Mouse (Mus musculus): ENCODE measurements at regions not wholly inside any gene's neighbourhood (a gene's known extent, or its start where the extent isn't known, plus 50 kb on each side); places are given as distances from the start of the nearest gene placed in this dataset.
"Not testable (repeated sequence)": the region's sequence is repeated elsewhere in the genome, so short reads cannot be mapped to it uniquely, and the experiment has no call there.

- DNase-seq (ENCODE audit: low spot score): no peak
Observed at GRCm38 (mm10) chr13:42000966-42001365, 50.9 kb upstream of the Hivep1 start.

DNA sequence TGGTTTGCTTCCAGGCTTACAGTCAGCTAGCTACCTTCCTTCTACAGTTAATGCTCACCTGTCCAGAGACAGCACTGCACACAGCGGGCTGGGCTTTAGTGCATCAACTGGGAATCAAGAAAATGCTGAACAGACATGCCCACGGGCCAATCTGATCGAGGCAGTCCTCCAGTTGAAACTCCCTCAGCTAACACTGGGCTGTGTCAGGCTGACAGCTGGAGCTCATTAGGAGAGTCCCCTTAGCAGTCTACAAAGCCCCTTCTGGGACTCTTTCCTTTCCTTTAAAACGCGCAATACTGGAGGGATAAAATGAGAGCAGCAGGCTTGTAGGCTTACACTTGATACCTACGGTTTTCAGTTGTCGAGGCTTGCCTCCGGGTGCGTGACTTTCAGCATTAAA lies 53.9 kb upstream of the Hivep1 start:
- no peak for DNase-seq (ENCODE audit: low spot score)

DNA sequence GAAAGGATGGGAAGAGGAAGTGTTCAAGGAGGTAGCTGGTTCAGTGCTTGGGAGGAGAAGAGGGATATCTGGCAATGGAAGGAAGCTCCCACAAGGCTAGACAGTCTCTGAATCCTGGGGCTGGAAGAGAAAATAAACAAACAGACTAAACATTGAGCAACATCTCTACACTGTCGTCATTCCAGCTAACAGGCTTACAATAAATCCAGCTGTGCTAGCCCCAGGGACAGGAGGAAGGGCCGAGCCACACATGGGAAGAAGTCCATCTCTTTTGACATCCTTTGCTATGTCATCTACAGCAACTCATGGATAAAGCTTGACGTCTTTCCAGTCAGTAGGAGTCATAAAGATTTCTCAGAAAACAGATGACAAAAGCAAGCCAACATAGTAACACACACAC lies 57.7 kb upstream of the Hivep1 start:
- no peak for DNase-seq (ENCODE audit: low spot score)

GRCm38 (mm10) chr13:41975918-41976317 lies 75.9 kb upstream of the Hivep1 start:
- no peak for DNase-seq (ENCODE audit: low spot score)

DNA sequence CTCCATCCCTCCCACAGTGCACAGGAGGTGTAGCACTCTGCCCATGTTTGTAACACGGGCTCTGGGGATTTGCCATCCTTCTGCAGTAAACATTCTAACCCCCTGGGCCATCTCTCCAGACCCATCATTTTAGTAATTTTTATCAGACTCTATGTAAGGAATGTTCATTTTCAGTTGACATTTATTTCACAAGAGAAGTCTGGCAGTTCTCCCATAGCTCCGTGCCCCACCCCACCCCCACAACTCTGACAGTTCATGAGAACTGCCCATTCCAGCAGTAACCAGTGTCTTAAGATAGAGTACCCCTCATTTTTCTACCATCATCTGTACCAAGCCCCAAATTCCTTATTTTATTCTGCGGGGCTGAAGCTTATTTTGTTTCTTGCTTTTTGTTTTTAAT lies 88.9 kb upstream of the Hivep1 start:
- DNase-seq (ENCODE audit: low spot score): no peak

- not testable (repeated sequence) for DNase-seq (ENCODE audit: low spot score)
Observed at GRCm38 (mm10) chr13:41960960-41961359, 90.9 kb upstream of the Hivep1 start.

GRCm38 (mm10) chr13:41957932-41958331 lies 93.9 kb upstream of the Hivep1 start:
- no peak for DNase-seq (ENCODE audit: low spot score)

GRCm38 (mm10) chr13:41955884-41956283 lies 95.9 kb upstream of the Hivep1 start:
- DNase-seq (ENCODE audit: low spot score): no peak

DNA sequence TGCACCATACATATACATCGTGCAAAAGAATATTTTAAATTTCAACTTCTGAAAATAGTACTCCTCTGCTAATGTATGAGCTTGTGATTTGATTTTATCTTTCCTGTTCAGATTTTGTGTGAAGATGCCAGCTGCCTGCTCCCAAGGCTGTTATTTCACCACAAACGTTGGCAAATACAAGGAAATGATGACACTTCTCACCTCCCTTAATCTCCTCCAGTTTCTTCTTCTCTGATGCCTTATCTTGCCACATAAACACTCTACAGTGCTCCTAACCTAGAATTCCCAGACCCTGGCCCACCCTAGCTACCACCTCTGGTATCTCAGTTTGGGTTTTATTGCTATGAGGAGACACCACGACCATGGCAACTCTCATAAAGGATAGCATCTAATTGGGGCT lies 96.6 kb upstream of the Hivep1 start:
- no peak for DNase-seq (ENCODE audit: low spot score)

DNA sequence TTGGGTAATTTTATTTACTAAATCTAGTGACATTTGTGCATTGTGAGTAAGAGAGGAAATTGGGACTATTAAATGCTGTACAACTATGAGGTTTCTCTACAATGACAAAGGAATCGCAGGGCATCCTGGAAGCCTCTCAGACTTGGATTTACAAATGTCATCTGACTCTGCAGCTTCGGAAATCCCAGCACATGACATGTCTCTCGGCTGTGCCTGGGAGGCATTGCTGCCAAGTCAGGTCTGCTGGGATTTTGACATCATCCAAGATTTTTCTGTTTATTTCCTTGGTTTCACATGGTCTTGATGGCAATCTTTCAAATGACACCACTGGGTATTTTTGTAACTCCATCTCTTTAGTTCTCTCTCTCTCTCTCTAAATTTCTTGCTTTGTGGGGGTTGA lies 99.4 kb upstream of the Hivep1 start:
- DNase-seq (ENCODE audit: low spot score): peak; percentile 35

DNA sequence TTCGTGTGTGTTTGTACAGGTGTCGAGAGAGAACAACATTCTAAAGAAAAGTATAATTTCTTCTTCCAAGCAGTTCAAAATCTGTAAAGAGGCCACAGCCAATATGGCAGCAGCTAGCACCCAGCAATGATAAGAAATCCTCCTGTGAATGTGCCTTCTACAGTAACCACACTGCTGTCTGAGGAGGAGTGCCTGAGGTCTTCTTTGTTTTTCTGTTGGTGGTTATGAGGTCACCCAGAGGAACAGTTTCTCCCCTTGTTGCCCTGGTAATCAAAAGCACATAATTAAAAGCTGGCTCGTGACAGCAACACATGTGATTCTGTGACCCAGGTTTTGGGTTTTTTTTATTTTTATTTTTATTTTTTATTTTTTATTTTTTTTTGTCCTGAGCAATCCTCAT lies 100.8 kb upstream of the Adtrp start:
- no peak for DNase-seq (ENCODE audit: low spot score)

- no peak for DNase-seq (ENCODE audit: low spot score)
Observed at GRCm38 (mm10) chr13:41932313-41933100, 85.0 kb upstream of the Adtrp start.

DNA sequence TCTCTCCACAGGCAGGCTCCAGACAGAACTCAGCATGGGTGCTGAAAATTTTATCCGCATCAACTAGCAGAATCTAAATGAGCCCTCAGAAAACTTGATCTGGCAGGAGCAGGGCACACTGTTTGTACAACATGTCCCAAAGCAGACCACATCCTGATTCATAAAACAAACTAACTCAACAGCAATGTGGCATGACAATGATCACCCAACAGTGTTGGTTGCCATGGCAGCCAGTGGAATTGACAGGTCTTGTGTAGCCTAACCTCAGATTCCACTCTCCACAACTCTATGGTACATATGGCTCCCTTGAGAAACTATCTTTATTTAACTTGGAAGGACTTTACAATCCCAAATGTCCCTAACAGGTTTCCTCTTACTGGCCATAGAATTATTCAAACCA lies 82.3 kb upstream of the Adtrp start:
- no peak for DNase-seq (ENCODE audit: low spot score)

- not testable (repeated sequence) for DNase-seq (ENCODE audit: low spot score)
Observed at GRCm38 (mm10) chr13:41925851-41926250, 78.4 kb upstream of the Adtrp start.

GRCm38 (mm10) chr13:41925211-41925610 lies 77.7 kb upstream of the Adtrp start:
- no peak for DNase-seq (ENCODE audit: low spot score)

DNA sequence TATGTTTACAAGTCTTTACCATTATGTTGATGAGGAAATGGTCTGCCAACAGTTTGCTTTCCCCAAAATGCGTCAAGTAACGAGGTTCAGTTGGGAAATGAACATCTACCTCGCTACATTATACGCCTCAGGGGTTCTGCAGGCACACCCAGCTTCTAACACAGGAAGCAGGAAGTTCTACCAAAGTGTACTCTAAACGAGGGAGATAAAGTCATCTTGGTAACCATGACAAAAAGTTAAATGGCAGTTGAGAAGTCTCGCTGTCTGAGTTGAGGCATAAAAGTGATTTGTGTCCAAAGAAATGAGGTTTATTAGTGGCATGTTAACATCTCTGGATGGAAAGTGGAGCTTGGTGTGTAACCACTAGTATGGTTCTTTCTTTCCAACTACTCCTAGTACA lies 73.7 kb upstream of the Adtrp start:
- no peak for DNase-seq (ENCODE audit: low spot score)

DNA sequence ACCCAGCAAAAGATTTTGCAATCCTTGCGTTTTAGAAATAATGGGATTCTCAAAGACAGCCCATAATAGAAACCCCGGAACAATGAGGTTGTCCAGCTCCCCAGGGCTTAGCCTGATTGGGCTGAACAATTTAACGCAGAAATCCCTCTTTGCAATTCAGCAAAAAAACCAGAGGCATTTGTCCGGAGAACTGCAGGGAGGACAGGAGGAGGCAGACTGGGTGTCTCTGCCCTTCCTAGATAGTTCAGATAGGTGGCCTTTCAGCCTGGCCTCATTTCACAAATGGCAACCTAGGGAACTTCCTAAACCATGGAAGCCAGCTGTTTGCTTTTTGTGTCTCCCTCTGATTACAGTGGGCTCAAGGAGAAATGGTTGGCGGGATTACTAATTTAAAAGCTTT lies 71.0 kb upstream of the Adtrp start:
- no peak for DNase-seq (ENCODE audit: low spot score)

- DNase-seq (ENCODE audit: low spot score): not testable (repeated sequence)
Observed at GRCm38 (mm10) chr13:41915816-41916215, 68.3 kb upstream of the Adtrp start.

DNA sequence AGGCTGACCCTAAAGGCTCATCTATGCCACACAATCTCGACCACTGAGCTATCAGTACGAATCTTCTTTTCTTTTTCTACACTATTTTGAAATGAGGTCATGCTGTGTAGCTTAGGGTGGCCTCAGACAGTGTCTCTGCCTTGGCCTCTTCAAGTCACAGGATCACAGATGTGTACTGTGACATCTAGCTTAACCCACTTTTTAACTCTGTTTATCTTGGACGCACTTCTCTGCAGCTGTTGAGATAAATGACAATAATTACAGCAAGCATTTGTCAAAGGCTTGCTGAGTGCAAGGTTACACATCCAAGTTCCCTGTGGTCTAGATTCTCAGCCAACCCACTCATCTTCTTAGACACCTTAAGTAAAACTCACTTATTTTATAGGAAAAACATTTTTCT lies 63.3 kb upstream of the Adtrp start:
- no peak for DNase-seq (ENCODE audit: low spot score)

GRCm38 (mm10) chr13:41910236-41910635 lies 62.8 kb upstream of the Adtrp start:
- no peak for DNase-seq (ENCODE audit: low spot score)

- DNase-seq (ENCODE audit: low spot score): no peak
Observed at GRCm38 (mm10) chr13:41907027-41907426, 59.5 kb upstream of the Adtrp start.

DNA sequence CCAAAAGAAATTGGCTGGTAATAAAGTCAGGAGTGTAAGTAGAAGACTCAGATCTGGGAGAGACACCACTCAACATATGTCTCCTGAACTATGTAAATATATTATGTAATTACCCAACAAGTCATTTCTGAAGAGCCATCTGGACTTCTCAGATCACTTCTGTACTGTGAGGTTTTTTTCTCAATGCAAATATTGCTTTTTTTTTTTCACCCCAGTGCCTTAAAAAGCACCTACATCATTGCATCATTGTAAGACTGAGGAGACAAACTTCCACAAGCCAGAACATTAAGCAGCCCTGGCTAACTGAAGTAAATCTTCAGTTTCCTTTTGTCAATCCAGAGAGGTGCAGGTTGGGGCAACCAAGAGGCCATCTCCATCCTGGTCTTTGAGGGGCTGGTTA lies 55.8 kb upstream of the Adtrp start:
- no peak for DNase-seq (ENCODE audit: low spot score)

- no peak for DNase-seq (ENCODE audit: low spot score)
Observed at GRCm38 (mm10) chr13:41899837-41900463, 52.5 kb upstream of the Adtrp start.

DNA sequence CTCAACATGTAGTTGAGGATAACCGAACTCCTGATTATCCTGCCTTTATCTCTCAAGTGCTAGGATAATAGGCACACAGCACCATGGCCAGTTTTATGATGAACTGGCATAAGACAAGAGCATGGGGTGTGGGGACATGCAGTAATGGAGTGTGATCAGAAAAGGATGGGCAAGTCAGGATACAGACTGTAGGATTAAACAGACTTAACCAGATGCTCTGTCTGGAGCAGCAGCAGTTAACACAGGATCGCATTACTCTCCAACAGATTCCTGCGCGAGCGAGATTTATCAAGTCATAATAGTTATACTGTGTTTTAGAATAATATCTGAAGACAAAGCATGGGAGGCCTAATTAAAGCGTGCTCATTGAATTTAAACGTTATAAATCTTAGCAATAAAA lies 51.8 kb upstream of the Adtrp start:
- DNase-seq (ENCODE audit: low spot score): no peak
